Mouse (Mus musculus) ES-E14 (cell line): ENCODE measurements at regions not wholly inside any gene's neighbourhood (a gene's known extent, or its start where the extent isn't known, plus 50 kb on each side); places are given as distances from the start of the nearest gene placed in this dataset.
A peak's percentile ranks its signal among the peaks of the same experiment; 100 is the strongest.

Experiments
- DNase-seq: peaks from one replicate; pipeline ENCODE4 v3.0.0-alpha.2; 2013; ENCODE audit warnings: low read depth, low spot score
- H3K27ac ChIP-seq: 2 replicates; pipeline ENCODE4 v1.5.1; 2012; ENCODE audit warnings: low read depth, mild to moderate bottlenecking, low read length, moderate library complexity, mixed read lengths; ENCODE audit not compliant: poor library complexity, insufficient read depth, severe bottlenecking
- H3K36me3 ChIP-seq: 2 replicates; pipeline ENCODE4 v1.6.1; 2012; ENCODE audit warnings: mild to moderate bottlenecking, low read length, moderate library complexity, mixed read lengths; ENCODE audit not compliant: control insufficient read depth, poor library complexity, insufficient read depth, severe bottlenecking
- H3K4me1 ChIP-seq, 2 experiments: fragments of 150-350 bp in 1 of 2; sonication (generic) in 1 of 2; 2 replicates each; pipeline ENCODE4 v1.6.1; 2012; ENCODE audit warnings: low read length in 2 of 2, mild to moderate bottlenecking in 1 of 2, mixed read lengths in 1 of 2; ENCODE audit not compliant: control insufficient read depth in 2 of 2, insufficient read depth in 2 of 2, poor library complexity in 1 of 2
- H3K4me3 ChIP-seq, 2 experiments: fragments of 150-350 bp in 1 of 2; sonication (generic) in 1 of 2; 2 replicates each; pipeline ENCODE4 v1.5.1; 2012; ENCODE audit warnings: low read length in 2 of 2, low read depth in 1 of 2, mild to moderate bottlenecking in 1 of 2, mixed read lengths in 1 of 2; ENCODE audit not compliant: insufficient read depth in 1 of 2, poor library complexity in 1 of 2, severe bottlenecking in 1 of 2
- H3K9ac ChIP-seq: 2 replicates; pipeline ENCODE4 v1.6.1; 2012; ENCODE audit warnings: low read depth, mild to moderate bottlenecking, low read length, mixed read lengths; ENCODE audit not compliant: poor library complexity, insufficient read depth, severe bottlenecking
- H3K9me3 ChIP-seq: fragments of 150-350 bp; sonication (generic); 2 replicates; pipeline ENCODE4 v1.6.1; 2012; ENCODE audit warnings: low read depth, mild to moderate bottlenecking, low read length; ENCODE audit not compliant: control insufficient read depth, insufficient read depth
- CHD2 ChIP-seq: IDR thresholded peaks from 2 replicates; pipeline ENCODE4 v1.6.1; 2014; ENCODE audit warnings: mild to moderate bottlenecking, low read depth, low read length, inconsistent platforms
- HCFC1 ChIP-seq: IDR thresholded peaks from 2 replicates; pipeline ENCODE4 v1.6.1; 2012; ENCODE audit warnings: low read length, inconsistent platforms, borderline replicate concordance; ENCODE audit not compliant: insufficient read depth
- MAFK ChIP-seq: IDR thresholded peaks from 2 replicates; pipeline ENCODE4 v1.6.1; 2014; ENCODE audit warnings: mild to moderate bottlenecking, low read depth, low read length, inconsistent platforms; ENCODE audit not compliant: insufficient read depth
- ZC3H11A ChIP-seq: IDR thresholded peaks from 2 replicates; pipeline ENCODE4 v1.6.1; 2012; ENCODE audit warnings: low read depth, mild to moderate bottlenecking, inconsistent platforms, low read length, borderline replicate concordance
- ZNF384 ChIP-seq: IDR thresholded peaks from 2 replicates; pipeline ENCODE4 v1.6.1; 2012; ENCODE audit warnings: low read depth, low read length, inconsistent platforms
- in situ Hi-C, 2 experiments: fragments of 600-800 bp; cut with MboI; formaldehyde crosslinking; loops; one replicate each; pipeline ENCODE4 v1.15.1; 2025; ENCODE audit warnings: low sequenced_read_pairs in 2 of 2, inconsistent platforms in 1 of 2; ENCODE audit not compliant: unreplicated experiment in 2 of 2

DNA sequence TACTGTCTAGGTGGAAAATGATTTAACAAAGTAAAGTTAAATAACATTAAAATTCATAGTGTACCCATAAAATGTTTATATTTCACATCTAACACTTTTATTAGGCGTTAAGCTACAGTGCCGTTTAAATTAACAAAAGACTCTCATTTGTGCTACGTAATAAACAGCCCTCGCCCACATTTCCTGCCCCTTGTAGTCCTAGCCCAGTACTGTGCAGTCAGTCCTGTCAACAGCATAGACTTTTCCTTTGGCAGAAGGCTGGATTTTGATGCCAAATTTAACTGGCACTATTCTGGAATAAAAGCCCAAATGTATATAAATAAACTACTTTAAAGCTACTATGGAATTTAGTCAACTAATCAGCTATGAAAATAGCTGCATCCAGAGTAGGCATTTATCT is 247.3 kb downstream of the Gm765 start:
- in situ Hi-C loops, result no loop called here
- Histone ChIP-seq H3K36me3 (no peaks in the 10 kb centered on the region), H3K9ac (no peak overlapping the region), H3K4me3 (no peak overlapping the region), H3K9me3 (no peaks in the 10 kb centered on the region), H3K4me1 (no peaks in the 10 kb centered on the region), H3K27ac (no peak overlapping the region)
- no peak for DNase-seq
- TF ChIP-seq MAFK (no peak), ZC3H11A (no peak), HCFC1 (no peak), CHD2 (no peak), ZNF384 (no peak)

DNA sequence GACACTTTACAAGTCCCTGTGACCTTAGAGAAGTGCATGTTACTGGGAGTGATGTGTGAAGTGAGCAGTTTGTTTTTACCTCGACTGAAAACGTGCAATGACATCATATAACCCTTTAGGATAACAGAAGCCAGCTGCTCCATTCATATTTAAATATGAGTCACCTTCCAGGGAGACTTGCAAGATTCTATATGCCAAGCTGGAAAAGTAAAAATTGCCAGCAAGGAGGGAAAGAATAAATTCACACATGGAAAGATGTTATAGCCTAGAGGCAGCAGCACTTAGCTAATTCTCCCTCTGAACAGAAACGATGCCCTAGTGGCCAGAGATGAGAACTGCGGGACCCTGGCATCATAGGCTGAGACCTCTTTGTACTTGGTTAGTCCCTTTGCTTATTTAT is 253.4 kb downstream of the Gm765 start:
- Histone ChIP-seq H3K9me3 (no peaks in the 10 kb centered on the region), H3K9ac (no peak overlapping the region), H3K4me3 (no peak overlapping the region), H3K36me3 (no peaks in the 10 kb centered on the region), H3K4me1 (no peaks in the 10 kb centered on the region), H3K27ac (no peak overlapping the region)
- in situ Hi-C loops, result no loop called here
- TF ChIP-seq MAFK (no peak), ZNF384 (no peak), CHD2 (no peak), ZC3H11A (no peak), HCFC1 (no peak)
- DNase-seq, result peak; percentile 31

DNA sequence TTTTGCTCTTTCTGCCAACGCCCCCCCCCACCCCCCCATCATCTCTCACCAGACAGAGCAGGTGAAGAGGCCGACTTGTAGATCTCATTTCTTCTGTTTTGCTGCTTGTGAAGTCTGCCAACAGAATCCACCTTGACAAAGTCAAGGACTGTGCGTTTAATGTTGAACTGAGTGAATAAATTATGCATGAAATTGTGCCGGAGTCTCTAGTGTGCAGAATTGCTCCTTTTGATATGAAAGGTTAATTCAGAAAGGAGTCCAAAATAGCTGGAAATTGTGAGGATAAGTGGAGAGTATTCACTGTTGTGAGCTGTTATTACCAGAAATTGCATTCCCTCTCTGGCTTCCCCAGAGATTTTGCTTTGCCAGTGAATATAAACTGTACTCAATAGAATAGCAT is 262.5 kb downstream of the Gm765 start:
- Histone ChIP-seq H3K27ac (no peak overlapping the region), H3K4me3 (no peak overlapping the region), H3K9ac (no peak overlapping the region), H3K36me3 (no peaks in the 10 kb centered on the region), H3K9me3 (no peaks in the 10 kb centered on the region), H3K4me1 (no peaks in the 10 kb centered on the region)
- DNase-seq, result no peak
- TF ChIP-seq ZC3H11A (no peak), HCFC1 (no peak), ZNF384 (no peak), MAFK (no peak), CHD2 (no peak)
- in situ Hi-C loops, result no loop called here
